33 mouse cellular contexts compared by ENCODE assay signal in the genomic region with DNA sequence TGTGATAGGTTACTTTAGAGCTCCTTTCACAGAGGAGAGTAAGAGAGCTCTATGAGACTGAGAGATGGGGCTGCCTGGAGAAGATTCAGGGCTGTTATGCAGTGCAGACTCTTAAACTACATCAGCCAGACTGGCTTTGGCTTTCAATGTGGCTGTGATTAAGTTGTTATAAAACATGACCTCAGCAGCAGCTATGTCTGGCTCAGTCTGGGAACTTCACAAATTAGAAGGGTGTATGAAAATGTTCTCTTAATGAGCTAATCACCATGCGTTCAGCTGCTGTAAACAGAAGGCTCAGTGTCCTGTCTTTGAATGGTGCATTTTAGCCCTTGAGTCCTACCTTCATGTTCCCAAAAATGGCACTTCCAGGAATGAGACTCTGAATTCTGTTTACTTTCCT. TPM values are rescaled to one million over a fixed set of nuclear protein-coding genes. Genes with fewer than 3 reads are reported as not detected.
A peak's percentile ranks its signal among the peaks of the same experiment; 100 is the strongest.
DNase-seq lines count a peak whose midpoint lies in the region; ATAC-seq lines count a peak whose summit lies in the region.
"Had no signal": no experiment of that assay in that cellular context is flagged by ENCODE, and none has a peak within 500 bp of the region (broad histone marks: within the 10 kb centered on the region; RNA-seq: fewer than 3 reads in every experiment).

No protein-coding gene starts in this region.

- 12% methylated on average over 1 of the region's 1 CpGs for WGBS in forebrain, embryonic 16.5 days
- 65% methylated on average over 1 of the region's 1 CpGs for WGBS in forebrain, embryonic 10.5 days
- WGBS in embryonic facial prominence, embryonic 14.5 days, result 25% methylated on average over 1 of the region's 1 CpGs
- 29% methylated on average over 1 of the region's 1 CpGs for WGBS in limb, embryonic 15.5 days

- no peak overlapping the region for H3K27ac ChIP-seq in forebrain, embryonic 16.5 days (ENCODE audit: low read length)
- no peak overlapping the region for H3K27ac ChIP-seq in forebrain, embryonic 10.5 days
- no peak overlapping the region for H3K27ac ChIP-seq in embryonic facial prominence, embryonic 14.5 days (replicated peaks; ENCODE audit: low read depth, low read length)
- H3K27ac ChIP-seq in limb, embryonic 15.5 days, result no peak overlapping the region
- H3K27ac ChIP-seq: hindbrain, embryonic 15.5 days; layer of hippocampus, adult 2 months; liver, embryonic 12.5 days had no signal

- H3K27me3 ChIP-seq in forebrain, embryonic 16.5 days (replicated peaks; ENCODE audit: control insufficient read depth, insufficient read depth, low read length), result no peaks in the 10 kb centered on the region
- H3K27me3 ChIP-seq in forebrain, embryonic 10.5 days (ENCODE audit: poor library complexity, severe bottlenecking), result no peaks in the 10 kb centered on the region
- no peaks in the 10 kb centered on the region for H3K27me3 ChIP-seq in embryonic facial prominence, embryonic 14.5 days (replicated peaks; ENCODE audit: control insufficient read depth, insufficient read depth, low read length)
- H3K27me3 ChIP-seq in limb, embryonic 15.5 days, result no peaks in the 10 kb centered on the region
- H3K27me3 ChIP-seq: hindbrain, embryonic 15.5 days; liver, embryonic 12.5 days had no signal

- no peaks in the 10 kb centered on the region for H3K4me1 ChIP-seq in forebrain, embryonic 16.5 days (replicated peaks; ENCODE audit: control insufficient read depth, insufficient read depth, low read length)
- H3K4me1 ChIP-seq in forebrain, embryonic 10.5 days, result no peaks in the 10 kb centered on the region
- H3K4me1 ChIP-seq in embryonic facial prominence, embryonic 14.5 days (ENCODE audit: control insufficient read depth, insufficient read depth, low read length), result no peaks in the 10 kb centered on the region
- H3K4me1 ChIP-seq in limb, embryonic 15.5 days, result no peaks in the 10 kb centered on the region
- H3K4me1 ChIP-seq: hindbrain, embryonic 15.5 days; liver, embryonic 12.5 days had no signal

- H3K4me3 ChIP-seq in forebrain, embryonic 16.5 days (replicated peaks; ENCODE audit: low read length), result no peak overlapping the region
- H3K4me3 ChIP-seq in forebrain, embryonic 10.5 days, result no peak overlapping the region
- no peak overlapping the region for H3K4me3 ChIP-seq in embryonic facial prominence, embryonic 14.5 days (ENCODE audit: low read depth, low read length)
- H3K4me3 ChIP-seq in limb, embryonic 15.5 days, result no peak overlapping the region
- H3K4me3 ChIP-seq: hindbrain, embryonic 15.5 days; layer of hippocampus, adult 2 months; liver, embryonic 12.5 days had no signal

- DNase-seq in forebrain, embryonic 10.5 days (ENCODE audit: extremely low spot score, low spot score), result no peak
- DNase-seq in layer of hippocampus, adult 9-11 months, result peak; percentile 14
- DNase-seq in layer of hippocampus, adult 8-10 months (ENCODE audit: low spot score in 2 of 2), result no peak
- peak; percentile 24 for DNase-seq in embryonic facial prominence, embryonic 14.5 days (ENCODE audit: low spot score)
- no peak for DNase-seq in urinary bladder, postnatal 36 days (ENCODE audit: low spot score in 2 of 2)
- DNase-seq in adrenal gland, adult 18-20 months (ENCODE audit: low spot score in 2 of 2), result no peak
- DNase-seq: adrenal gland, postnatal 25 days; cerebellum, adult 11-12 months; cerebellum, postnatal 10 days; kidney, adult 9 months; kidney, postnatal 14 days; lung, adult 18-20 months; lung, postnatal 10 days; thymus, postnatal 14 days had no signal

- no peak overlapping the region for H3K9ac ChIP-seq in forebrain, embryonic 16.5 days (replicated peaks; ENCODE audit: low read depth, low read length)
- no peak overlapping the region for H3K9ac ChIP-seq in embryonic facial prominence, embryonic 14.5 days (ENCODE audit: low read depth, low read length)
- H3K9ac ChIP-seq in limb, embryonic 15.5 days, result no peak overlapping the region
- H3K9ac ChIP-seq: hindbrain, embryonic 15.5 days; liver, embryonic 12.5 days had no signal

- no peak overlapping the region for H3K4me2 ChIP-seq in forebrain, embryonic 16.5 days (ENCODE audit: low read length)
- H3K4me2 ChIP-seq in embryonic facial prominence, embryonic 14.5 days (ENCODE audit: low read depth, low read length), result no peak overlapping the region
- H3K4me2 ChIP-seq in limb, embryonic 15.5 days, result no peak overlapping the region
- H3K4me2 ChIP-seq: hindbrain, embryonic 15.5 days; liver, embryonic 12.5 days; midbrain, embryonic 11.5 days had no signal

- peak; percentile 36; the same call in 1 of the 2 replicates for ATAC-seq in forebrain, embryonic 16.5 days
- ATAC-seq in embryonic facial prominence, embryonic 14.5 days (ENCODE audit: low read depth), result peak; percentile 30; the same call in 1 of the 2 replicates
- ATAC-seq in limb, embryonic 15.5 days (ENCODE audit: insufficient number of reproducible peaks, low FRiP score, low TSS enrichment, low read depth), result peak; percentile 72
- ATAC-seq: liver, embryonic 12.5 days had no signal

- no peaks in the 10 kb centered on the region for H3K9me3 ChIP-seq in forebrain, embryonic 16.5 days (ENCODE audit: control insufficient read depth, low read length)
- H3K9me3 ChIP-seq in forebrain, embryonic 10.5 days, result no peaks in the 10 kb centered on the region
- H3K9me3 ChIP-seq in embryonic facial prominence, embryonic 14.5 days (ENCODE audit: control insufficient read depth, low read length), result no peaks in the 10 kb centered on the region
- no peaks in the 10 kb centered on the region for H3K9me3 ChIP-seq in limb, embryonic 15.5 days
- H3K9me3 ChIP-seq: hindbrain, embryonic 15.5 days; liver, embryonic 12.5 days had no signal

- H3K36me3 ChIP-seq in forebrain, embryonic 16.5 days (ENCODE audit: control insufficient read depth, insufficient read depth), result no peaks in the 10 kb centered on the region
- H3K36me3 ChIP-seq in forebrain, embryonic 10.5 days (replicated peaks), result no peaks in the 10 kb centered on the region
- H3K36me3 ChIP-seq in embryonic facial prominence, embryonic 14.5 days (ENCODE audit: control insufficient read depth, insufficient read depth, low read length), result no peaks in the 10 kb centered on the region
- no peaks in the 10 kb centered on the region for H3K36me3 ChIP-seq in limb, embryonic 15.5 days
- H3K36me3 ChIP-seq: hindbrain, embryonic 15.5 days; liver, embryonic 12.5 days had no signal

RNA-seq across cellular contexts. Expression of a gene that starts 20.0 kb away (rescaled TPM):
- polyA plus RNA-seq in forebrain, embryonic 16.5 days (2015; fragmentation: Nextera tagmentation; extraction: Ambion mirVana), result not detected in 2 replicates
- polyA plus RNA-seq in forebrain, embryonic 10.5 days (2016; fragmentation: Nextera tagmentation; extraction: Ambion mirVana), result not detected in 2 replicates
- total RNA-seq in layer of hippocampus, adult 8-10 months (2022), result not detected
- not detected in 2 replicates for polyA plus RNA-seq in embryonic facial prominence, embryonic 14.5 days (2014; fragmentation: Nextera tagmentation; extraction: Ambion mirVana)
- not detected in 2 replicates for polyA plus RNA-seq in limb, embryonic 15.5 days (2015; fragmentation: Nextera tagmentation; extraction: Ambion mirVana)
- not detected for total RNA-seq in adrenal gland, adult 18-20 months (2021)
- total RNA-seq: adrenal gland, postnatal 25 days; gastrocnemius, adult 8-10 months; hematopoietic stem cell, adult 5-6 weeks; layer of hippocampus, adult 2 months; left cerebral cortex, adult 18-20 months; left cerebral cortex, postnatal 36 days; midbrain, postnatal 0 days had no signal
- polyA plus RNA-seq: cortical plate, adult 2 months; gonadal fat pad, adult 2 months; heart, embryonic 16.5 days; hindbrain, embryonic 15.5 days; intestine, embryonic 14.5 days; liver, embryonic 12.5 days; midbrain, embryonic 11.5 days; midbrain, postnatal 0 days; neural tube, embryonic 14.5 days; small intestine, adult 2 months; testis, adult 2 months had no signal

RNA-seq across cellular contexts. Expression of a gene that starts 43.9 kb away (rescaled TPM):
- polyA plus RNA-seq in forebrain, embryonic 16.5 days (2015; fragmentation: Nextera tagmentation; extraction: Ambion mirVana), result not detected in 2 replicates
- not detected in 2 replicates for polyA plus RNA-seq in forebrain, embryonic 10.5 days (2016; fragmentation: Nextera tagmentation; extraction: Ambion mirVana)
- not detected for total RNA-seq in layer of hippocampus, adult 8-10 months (2022)
- polyA plus RNA-seq in embryonic facial prominence, embryonic 14.5 days (2014; fragmentation: Nextera tagmentation; extraction: Ambion mirVana), result not detected in 2 replicates
- not detected in 2 replicates for polyA plus RNA-seq in limb, embryonic 15.5 days (2015; fragmentation: Nextera tagmentation; extraction: Ambion mirVana)
- not detected for total RNA-seq in adrenal gland, adult 18-20 months (2021)
- total RNA-seq: adrenal gland, postnatal 25 days; gastrocnemius, adult 8-10 months; hematopoietic stem cell, adult 5-6 weeks; layer of hippocampus, adult 2 months; left cerebral cortex, adult 18-20 months; left cerebral cortex, postnatal 36 days; midbrain, postnatal 0 days had no signal
- polyA plus RNA-seq: cortical plate, adult 2 months; frontal cortex, adult 2 months; gonadal fat pad, adult 2 months; heart, embryonic 16.5 days; hindbrain, embryonic 15.5 days; intestine, embryonic 14.5 days; liver, embryonic 12.5 days; midbrain, embryonic 11.5 days; midbrain, postnatal 0 days; neural tube, embryonic 14.5 days; small intestine, adult 2 months; testis, adult 2 months had no signal

Comparison
In these comparisons a context has a peak if more than half of its experiments do, and no peak if none do; other contexts are left out.
1. DNase-seq: peak in layer of hippocampus, adult 9-11 months (single experiment) and embryonic facial prominence, embryonic 14.5 days (single experiment); none in forebrain, embryonic 10.5 days (single experiment), layer of hippocampus, adult 8-10 months (0 of 2), urinary bladder, postnatal 36 days (0 of 2) and adrenal gland, adult 18-20 months (0 of 2).
2. Peak in every context shown above with its lines, with median percentiles within 50 percentile points of each other: ATAC-seq.